Mouse (Mus musculus): ENCODE results near the gene Bnip3.

GRCm38 (mm10) chr7:138883724-138884123 is 25.6 kb downstream of the Bnip3 start:
- TF ChIP-seq CTCF (IDR thresholded peaks at IDR 0.05; ENCODE audit: borderline replicate concordance, extremely low read depth, insufficient read depth, insufficient read length) = no peak
- TF ChIP-seq POLR2A (IDR thresholded peaks at IDR 0.05; ENCODE audit: borderline replicate concordance, extremely low read depth, insufficient read depth, insufficient read length, poor library complexity, severe bottlenecking) = no peak

Data from brain, embryonic 14.5 days (tissue).